Mouse (Mus musculus) stomach, postnatal 0 days (tissue): ENCODE measurements around the gene Tmem220.

Experiments used
- CTCF ChIP-seq: IDR thresholded peaks from 2 replicates; pipeline ENCODE4 v1.5.1; 2016; ENCODE audit warnings: antibody characterized with exemption, low read depth, mild to moderate bottlenecking, moderate library complexity
- EP300 ChIP-seq: optimal IDR thresholded peaks from 2 replicates; pipeline ENCODE3; 2016; ENCODE audit warnings: antibody characterized with exemption

DNA sequence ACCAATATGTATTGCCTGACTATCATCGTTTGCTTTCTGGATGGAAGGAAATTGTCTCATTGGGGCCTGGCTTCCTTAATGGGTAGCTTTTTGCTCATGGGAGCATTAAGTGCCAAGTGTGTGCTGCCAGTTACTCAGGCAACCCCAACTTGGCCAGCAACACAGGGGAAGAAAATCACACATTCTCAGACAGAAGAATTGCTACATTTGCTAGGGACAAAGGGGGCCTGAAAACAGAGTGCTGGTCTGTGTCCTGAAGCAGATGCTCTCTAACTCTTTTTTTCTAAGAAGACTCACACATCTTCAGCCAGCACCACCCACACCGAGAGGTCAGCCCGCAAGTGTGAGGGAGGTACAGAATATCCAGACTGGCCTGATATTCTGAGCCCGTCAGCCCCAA, 24.3 kb upstream of the Tmem220 start:
- TF ChIP-seq CTCF (no peak), EP300 (no peak)
